Mouse (Mus musculus) forelimb bud, embryonic 11.5 days (tissue): ENCODE results near the gene Apoc4.
A peak's percentile ranks its signal among the peaks of the same experiment; 100 is the strongest.

Experiments
- DNase-seq: peaks from one replicate; pipeline ENCODE4 v3.0.0-alpha.2; 2012; ENCODE audit warnings: low read depth, low spot score

Apoc4 gene

GRCm38 (mm10) chr7:19699827-19700148 lies 18.5 kb upstream of the Apoc4 start:
- DNase-seq: no peak

DNA sequence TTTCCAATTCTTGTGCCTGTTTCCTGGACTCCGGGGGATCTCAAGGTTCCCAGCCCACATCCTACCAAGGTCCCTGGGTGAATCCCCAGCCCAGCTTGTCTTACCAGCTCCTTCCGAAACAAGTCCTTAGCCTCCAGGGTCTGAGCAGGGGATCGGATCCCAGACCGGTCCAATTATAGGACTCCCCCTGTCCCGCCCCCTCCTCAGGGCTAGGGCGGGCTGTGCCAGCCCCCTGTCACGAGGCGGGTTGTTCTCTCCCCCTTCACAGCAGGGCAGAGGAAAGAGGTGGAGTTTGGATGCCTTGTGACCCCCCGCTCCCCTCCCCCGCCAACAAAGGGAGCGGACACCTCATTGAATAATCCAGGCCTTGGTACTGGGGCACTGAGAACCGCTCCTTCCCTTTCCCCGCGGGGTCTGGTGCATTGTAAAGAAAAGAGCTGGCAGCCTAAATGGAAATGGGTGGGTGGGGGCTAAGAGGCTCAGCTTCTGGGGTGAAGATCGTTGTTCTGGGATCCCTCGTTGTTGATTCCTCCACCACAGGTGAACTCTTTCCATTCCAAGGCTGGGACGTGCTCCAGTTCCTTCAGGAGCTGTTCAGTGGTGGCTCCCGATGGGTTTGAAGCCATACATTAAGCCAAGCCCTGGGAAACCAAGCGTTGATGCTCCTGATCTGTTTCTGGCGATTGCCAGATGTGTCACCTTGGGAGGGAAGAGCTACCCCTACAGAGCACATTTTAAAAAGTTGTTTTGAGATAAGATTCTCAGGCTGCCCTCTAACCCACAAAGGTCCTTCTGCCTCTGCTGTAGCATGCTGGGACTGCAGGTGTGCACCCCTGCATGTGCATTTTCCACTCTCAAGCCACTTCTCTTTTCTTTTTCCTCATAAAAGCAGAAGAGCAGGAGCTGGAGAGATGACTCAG lies 17.9 kb upstream of the Apoc4 start, which contains the start of gene Apoe:
Gene Apoe (minus strand): TSS at position 282 of the 920 bp plus-strand sequence.
- peak; percentile 46 for DNase-seq

- DNase-seq: no peak
Observed at GRCm38 (mm10) chr7:19697949-19698906, 16.9 kb upstream of the Apoc4 start.

DNA sequence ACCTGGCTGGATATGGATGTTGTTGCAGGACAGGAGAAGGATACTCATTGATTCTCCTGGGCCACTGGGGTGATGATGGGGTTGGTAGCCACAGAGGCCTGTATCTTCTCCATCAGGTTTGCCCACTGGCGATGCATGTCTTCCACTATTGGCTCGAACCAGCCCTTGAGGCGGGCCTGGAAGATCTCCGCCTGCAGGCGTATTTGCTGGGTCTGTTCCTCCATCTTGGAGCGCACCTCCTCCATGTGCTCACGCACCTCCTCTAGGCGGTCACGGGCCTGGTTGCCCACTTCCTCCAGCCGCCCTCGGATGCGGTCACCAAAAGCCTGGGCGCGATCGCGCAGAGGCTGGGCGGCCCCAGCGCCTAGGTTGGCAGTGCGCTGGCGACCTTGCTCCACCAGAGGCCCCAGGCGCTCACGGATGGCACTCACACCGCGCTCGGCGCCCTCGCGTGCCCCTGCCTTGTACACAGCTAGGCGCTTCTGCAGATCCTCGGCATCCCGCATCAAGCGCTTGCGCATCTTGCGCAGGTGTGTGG lies 15.1 kb upstream of the Apoc4 start:
- no peak for DNase-seq

GRCm38 (mm10) chr7:19695881-19696280 lies 14.6 kb upstream of the Apoc4 start:
- no peak for DNase-seq

- no peak for DNase-seq
Observed at GRCm38 (mm10) chr7:19695213-19695594, 13.9 kb upstream of the Apoc4 start.

DNA sequence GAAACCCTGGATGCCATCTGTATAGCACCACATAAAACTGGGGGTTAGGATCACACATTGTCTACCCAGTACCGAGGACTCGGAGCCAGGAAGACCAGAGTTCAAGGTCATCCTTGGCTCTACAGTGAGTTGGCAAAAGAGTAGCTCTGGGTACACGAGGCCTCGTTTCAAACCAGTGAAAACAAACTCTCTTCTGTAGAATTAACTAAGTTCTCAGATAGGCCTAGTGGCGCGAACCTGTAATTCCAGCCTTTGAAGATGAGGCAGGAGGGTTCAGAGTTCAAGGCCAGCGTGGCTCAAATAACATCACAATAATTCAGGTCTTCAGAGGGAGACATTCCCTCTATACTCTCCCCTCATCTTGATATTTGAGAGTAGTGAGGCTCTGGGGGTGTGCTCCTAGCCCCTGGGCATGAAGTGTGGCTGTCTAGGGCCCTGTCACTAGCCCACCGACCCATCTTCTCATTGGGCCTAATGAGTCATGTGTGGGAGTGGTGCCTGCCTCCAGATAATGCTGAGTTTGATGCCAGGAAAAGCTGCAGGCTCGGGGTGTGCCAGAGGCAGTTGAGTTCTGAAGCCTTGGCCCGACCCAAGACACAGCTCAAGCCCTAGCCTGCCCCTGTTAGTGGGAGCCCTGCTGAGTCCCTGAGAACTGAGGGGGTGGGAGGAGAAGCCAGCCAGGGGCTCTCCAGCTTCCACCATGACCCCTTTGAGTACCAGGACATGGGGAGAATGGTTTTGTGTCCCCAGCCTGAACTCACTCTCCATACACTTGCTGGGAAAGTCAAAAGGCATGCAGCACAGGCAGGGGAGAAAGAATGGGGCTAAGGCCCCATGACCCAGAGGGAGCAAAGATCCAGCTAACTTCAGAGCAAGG lies 13.3 kb upstream of the Apoc4 start:
- DNase-seq: no peak

DNA sequence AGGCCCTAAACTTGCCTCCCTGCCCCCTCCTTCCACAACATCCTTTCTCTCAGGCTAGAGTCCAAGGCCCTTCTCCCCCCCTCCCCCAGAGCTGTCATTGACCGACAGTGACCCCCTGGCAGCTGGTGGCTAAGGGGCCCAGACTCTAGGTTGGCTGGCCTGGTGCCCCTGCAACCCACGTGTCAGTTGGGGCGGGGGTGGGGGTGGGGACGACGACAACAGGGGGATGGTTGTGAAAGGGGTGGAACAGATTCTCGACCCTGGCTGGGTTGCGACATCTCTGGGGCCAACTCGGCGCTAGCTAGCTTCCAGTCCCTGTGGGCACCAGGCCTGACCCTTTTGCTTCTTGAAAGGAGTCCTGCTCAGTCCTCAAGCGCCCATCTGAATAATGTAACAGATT lies 12.1 kb upstream of the Apoc4 start:
- no peak for DNase-seq

GRCm38 (mm10) chr7:19691873-19692865 lies 10.9 kb upstream of the Apoc4 start, which contains the start of gene Apoc1:
Gene Apoc1 (minus strand): TSS chr7:19692660.
- no peak for DNase-seq

DNA sequence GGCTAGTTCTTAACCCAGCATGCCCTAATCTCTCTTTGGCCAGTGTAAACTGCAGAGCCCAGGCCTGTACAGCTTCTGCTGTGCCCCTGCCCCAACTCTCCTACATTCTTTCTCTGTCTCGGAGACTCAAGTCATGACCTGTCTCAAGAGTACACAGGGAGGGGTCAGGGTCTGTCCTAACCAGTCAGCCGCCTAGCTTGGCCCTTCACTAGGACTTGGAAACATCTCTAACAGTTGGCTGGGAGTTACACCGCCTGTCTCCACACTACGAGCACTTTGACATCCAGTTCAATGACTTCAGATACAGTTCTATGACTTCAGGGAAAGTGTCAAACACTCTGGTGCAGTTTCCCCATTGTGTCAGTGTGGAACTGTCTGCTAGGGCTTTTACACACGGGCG lies 10.2 kb upstream of the Apoc4 start:
- no peak for DNase-seq

- no peak for DNase-seq
Observed at GRCm38 (mm10) chr7:19690845-19691244, 9.6 kb upstream of the Apoc4 start.

DNA sequence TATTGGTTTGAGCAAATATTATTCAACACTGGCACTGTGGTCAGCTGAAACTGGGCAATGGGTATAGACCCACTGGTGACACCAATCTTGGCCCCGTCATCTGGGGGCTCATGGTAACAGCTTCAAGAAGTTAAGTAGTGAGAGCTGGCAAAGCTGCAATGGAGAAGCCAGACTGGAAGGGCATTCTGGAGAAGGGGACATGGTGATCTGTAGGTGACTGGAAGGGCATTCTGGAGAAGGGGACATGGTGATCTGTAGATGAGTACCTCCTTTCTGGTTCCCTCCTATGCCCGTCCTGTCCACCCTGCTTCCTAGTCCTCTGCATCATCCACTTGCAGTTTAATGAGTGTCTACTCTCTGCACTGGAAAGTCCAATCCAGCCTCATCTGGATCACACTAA lies 7.3 kb upstream of the Apoc4 start:
- DNase-seq: no peak

- DNase-seq: no peak
Observed at GRCm38 (mm10) chr7:19688101-19688500, 6.8 kb upstream of the Apoc4 start.

DNA sequence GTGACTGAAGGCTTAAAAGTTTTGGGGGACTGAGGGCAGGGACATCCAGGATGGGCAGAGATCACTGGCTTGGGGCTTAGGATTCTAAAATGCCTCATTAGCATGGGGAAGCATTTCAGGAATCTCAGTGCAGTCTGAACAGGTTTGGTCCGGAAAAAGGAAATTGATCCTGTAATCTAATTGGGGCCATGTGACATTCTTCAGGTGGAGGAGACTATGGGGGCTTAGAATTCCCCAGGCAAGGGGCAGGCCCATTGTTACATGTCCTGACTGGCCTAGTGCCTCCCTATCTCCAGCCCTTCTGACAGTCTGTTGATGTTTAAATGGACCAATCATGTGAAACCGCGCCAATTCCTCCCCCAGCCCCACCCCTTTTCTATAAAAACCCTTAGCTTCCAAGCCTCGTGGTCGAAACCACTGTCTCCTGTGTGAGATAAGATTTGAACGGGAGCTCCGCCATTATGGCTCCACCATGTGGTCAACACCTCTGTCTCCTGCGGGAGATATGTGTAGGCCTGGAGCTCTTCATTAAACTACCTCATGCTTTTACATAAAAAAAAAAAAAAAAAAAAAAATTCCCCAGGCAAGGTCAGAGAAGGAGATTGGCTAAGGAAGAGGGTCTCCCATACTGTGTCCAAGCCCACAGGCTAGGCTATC lies 5.8 kb upstream of the Apoc4 start:
- DNase-seq: peak; percentile 54

GRCm38 (mm10) chr7:19686521-19686920 lies 5.2 kb upstream of the Apoc4 start:
- no peak for DNase-seq

DNA sequence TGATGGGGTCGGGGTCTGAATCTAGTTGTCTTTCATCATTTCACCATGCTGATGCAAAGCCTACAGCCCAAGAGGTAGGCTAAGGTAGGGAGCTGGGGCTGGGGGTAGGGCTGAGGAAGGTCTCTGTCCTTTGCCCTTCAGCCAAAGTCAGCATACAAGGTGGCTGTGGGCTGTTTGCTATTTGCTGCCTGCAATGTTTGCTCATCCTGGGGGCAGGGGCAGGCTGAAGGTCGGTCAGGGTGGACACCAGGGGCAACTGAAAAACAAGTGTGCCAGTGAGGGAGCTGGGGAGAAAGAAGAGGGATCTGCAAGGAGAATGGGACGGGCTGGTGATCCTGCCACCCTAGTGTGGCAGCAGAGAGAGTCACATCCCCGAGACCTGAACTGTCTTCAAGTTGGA lies 4.1 kb upstream of the Apoc4 start:
- no peak for DNase-seq

- DNase-seq: no peak
Observed at GRCm38 (mm10) chr7:19683771-19684201, 2.5 kb upstream of the Apoc4 start.

- no peak for DNase-seq
Observed at GRCm38 (mm10) chr7:19682979-19683378, 1.7 kb upstream of the Apoc4 start.

DNA sequence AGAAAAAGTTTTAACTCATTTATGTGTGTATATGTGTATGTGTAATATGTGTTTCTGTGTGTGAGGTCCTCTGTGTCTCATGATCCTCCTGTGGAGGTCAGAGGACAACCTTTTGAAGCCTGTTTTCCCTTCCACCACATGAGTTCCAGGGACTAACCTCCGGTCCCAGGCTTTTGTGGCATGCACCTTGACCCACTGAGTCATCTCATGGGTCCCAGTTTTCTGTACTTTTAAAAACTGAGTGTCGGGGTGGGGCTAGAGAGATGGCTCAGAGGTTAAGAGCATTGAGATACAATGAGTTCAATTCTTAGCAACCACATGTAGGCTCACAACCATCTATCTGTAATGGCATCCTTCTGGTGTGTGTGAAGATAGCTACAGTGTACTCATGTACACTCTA lies 577 bp downstream of the Apoc4 start:
- no peak for DNase-seq
